Mouse (Mus musculus): ENCODE results near the gene Ube3c.
A peak's percentile ranks its signal among the peaks of the same experiment; 100 is the strongest.
"Not testable (repeated sequence)": the region's sequence is repeated elsewhere in the genome, so short reads cannot be mapped to it uniquely, and the experiment has no call there.

Ube3c gene

GRCm38 (mm10) chr5:29568848-29569377 lies at the start of gene Ube3c:
Gene Ube3c (plus strand): TSS chr5:29569242.
- DNase-seq (ENCODE audit: low read depth, low spot score) = peak; percentile 99

GRCm38 (mm10) chr5:29560111-29560510 lies 8.9 kb upstream of the Ube3c start:
- DNase-seq (ENCODE audit: low read depth, low spot score) = no peak

DNA sequence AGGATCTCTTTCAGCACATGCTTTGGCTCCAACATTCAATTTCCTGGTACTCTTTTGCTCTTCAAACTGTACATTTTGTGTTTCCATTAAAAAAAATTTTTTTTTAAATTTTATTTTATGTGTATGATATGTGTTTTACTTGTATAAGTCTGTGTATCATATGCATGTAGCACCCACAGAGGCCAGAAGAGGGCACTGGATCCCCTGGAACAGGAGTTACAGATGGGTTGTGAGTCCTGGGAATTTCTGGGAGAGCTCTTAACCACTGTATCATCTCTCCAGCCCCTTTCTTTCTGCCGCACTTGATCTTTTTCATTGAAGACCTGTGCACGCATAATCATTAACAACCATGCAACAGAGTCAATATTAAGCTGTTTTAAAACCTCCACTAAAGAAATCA lies 8.4 kb upstream of the Ube3c start:
- DNase-seq (ENCODE audit: low read depth, low spot score) = peak; percentile 29

GRCm38 (mm10) chr5:29569378-29570280 lies 587 bp downstream of the Ube3c start:
- DNase-seq (ENCODE audit: low read depth, low spot score) = no peak

- DNase-seq (ENCODE audit: low read depth, low spot score) = not testable (repeated sequence)
These were observed 5.2 kb downstream of the Ube3c start for GRCm38 (mm10) chr5:29574286-29574685.

GRCm38 (mm10) chr5:29575085-29575484 lies 6.0 kb downstream of the Ube3c start:
- no peak for DNase-seq (ENCODE audit: low read depth, low spot score)

GRCm38 (mm10) chr5:29577795-29578631 lies 9.0 kb downstream of the Ube3c start:
- no peak for DNase-seq (ENCODE audit: low read depth, low spot score)

DNA sequence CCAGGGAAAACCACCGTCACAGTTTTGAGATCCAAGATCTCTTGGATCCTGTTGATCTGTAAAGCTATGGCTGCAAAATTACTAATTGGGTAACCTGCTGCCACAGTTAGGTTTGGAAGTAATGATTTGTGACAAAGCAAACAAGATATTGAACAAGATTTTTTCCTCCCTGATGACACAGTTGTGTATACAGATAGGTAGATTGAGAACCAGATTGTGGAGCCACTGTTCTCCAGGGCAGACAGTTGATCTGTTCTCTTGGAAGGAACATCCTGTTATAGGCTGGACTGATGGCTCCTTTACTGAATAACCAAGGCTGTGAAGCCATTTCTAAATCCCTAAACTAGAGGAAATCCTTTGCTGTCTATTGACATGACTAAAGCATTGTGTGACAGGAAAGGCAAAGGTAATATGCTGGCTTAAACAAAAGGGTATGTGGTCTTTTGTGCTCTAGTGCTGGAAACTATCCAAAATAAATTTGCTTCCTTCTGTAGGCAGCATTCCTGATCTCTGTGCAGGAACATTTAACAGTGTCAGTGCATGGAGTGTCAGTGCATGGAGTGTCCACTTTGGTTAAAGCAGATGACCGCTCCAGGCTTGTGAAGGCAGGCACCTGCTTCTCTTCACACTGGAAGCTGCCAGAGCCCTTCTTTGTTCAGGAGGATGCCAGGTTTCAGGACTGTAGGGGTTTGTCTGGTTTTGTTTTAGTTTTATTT lies 15.0 kb downstream of the Ube3c start:
- DNase-seq (ENCODE audit: low read depth, low spot score) = no peak

DNA sequence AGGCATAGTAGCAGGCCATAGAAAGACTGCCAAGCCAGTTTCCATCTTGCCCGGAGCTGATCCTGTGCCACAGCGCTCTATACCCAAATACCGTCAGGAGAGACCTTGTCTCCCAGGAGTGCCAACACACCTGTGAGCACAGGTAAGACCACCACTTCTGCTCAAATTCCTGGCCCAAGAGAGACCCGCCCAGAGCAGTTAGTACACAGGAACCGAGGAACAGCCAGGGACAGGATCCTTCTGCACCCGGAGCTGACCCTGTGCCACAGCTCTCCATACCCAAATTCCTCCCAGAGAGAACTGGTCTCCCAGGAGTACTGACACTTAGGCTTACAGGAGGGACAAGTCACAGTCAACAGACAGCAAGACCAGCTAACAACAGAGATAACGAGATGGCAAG lies 23.1 kb downstream of the Ube3c start:
- not testable (repeated sequence) for DNase-seq (ENCODE audit: low read depth, low spot score)

GRCm38 (mm10) chr5:29606546-29606945 lies 37.5 kb downstream of the Ube3c start:
- DNase-seq (ENCODE audit: low read depth, low spot score) = no peak

DNA sequence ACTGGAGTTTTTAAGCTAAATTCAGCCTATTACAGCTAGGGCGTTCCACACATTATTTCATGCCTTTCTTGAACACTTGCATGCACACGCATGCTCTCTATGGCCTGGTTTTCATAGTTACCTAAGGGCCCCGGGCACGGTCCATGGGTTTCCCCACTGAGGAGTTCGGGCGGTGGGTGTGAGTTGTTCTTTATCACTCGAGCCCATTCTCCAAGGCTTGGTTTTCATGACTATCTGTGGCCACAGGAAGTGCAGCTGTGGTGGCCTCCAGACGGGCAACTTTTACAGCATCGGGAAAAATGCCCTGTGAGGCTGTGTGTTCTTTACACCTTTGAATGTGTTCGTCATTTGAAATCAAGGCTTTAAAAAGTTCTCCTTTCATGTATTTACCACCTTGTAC lies 56.6 kb downstream of the Ube3c start:
- no peak for DNase-seq (ENCODE audit: low read depth, low spot score)

- DNase-seq (ENCODE audit: low read depth, low spot score) = no peak
These were observed 60.9 kb downstream of the Ube3c start for GRCm38 (mm10) chr5:29629941-29630340.

DNA sequence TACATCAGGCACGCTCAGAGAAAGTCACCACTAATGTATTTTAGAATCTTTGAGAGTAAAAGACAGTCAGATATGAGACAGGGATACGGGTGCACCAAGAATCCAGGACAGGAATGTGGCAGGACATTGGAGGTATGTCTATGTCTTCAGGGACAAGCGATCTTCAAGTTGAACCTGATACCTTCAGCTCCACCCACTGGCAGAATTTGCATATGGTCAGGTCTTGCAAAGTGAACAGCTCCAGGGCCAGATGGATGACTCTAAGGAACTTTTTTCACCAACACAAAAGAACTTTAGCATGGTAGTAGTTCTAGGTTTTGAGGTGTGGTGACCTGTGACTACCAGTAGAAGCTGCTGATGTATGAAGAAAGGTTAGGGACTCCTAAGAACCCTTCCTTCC lies 62.7 kb downstream of the Ube3c start:
- no peak for DNase-seq (ENCODE audit: low read depth, low spot score)

GRCm38 (mm10) chr5:29636298-29636697 lies 67.3 kb downstream of the Ube3c start:
- no peak for DNase-seq (ENCODE audit: low read depth, low spot score)

DNA sequence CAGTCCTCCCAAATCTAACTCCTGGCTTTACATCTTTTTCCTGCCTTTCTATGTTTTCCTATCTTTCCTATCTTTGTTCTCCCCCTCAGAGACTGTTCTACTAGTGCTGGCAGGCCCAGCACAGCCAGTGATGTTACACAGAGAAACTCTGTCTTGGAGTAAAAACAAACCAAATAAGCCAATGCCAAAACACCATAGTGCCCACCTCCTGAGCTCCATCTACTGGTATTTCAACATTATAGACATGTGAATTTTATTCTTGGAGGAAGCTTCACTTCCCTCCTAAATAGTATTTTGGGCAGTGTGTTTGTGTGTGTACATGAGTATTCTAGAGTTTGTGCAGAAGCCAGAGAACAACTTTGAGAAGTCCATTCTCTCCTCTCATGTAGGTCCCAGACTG lies 67.8 kb downstream of the Ube3c start:
- no peak for DNase-seq (ENCODE audit: low read depth, low spot score)

- no peak for DNase-seq (ENCODE audit: low read depth, low spot score)
These were observed 72.3 kb downstream of the Ube3c start for GRCm38 (mm10) chr5:29641124-29641884.

DNA sequence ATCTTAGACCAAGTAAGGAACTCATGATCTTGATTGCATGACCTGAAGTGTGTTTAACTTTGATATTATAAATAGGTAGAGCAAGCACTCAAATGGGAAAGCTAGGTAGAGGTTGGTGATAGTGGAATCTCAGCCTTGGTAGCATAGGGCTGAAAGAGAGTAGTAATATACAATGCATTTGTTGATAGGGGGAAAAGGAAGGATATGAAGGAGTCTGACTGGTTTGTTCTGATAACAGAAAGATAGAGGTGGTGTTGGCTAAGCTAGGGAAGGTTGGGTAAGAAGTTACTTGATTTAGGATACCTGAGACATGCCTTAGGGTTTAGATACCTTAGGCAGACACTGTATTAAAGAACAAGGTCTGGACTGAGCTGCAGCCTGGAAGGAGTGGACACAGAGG lies 82.7 kb downstream of the Ube3c start:
- DNase-seq (ENCODE audit: low read depth, low spot score) = no peak

DNA sequence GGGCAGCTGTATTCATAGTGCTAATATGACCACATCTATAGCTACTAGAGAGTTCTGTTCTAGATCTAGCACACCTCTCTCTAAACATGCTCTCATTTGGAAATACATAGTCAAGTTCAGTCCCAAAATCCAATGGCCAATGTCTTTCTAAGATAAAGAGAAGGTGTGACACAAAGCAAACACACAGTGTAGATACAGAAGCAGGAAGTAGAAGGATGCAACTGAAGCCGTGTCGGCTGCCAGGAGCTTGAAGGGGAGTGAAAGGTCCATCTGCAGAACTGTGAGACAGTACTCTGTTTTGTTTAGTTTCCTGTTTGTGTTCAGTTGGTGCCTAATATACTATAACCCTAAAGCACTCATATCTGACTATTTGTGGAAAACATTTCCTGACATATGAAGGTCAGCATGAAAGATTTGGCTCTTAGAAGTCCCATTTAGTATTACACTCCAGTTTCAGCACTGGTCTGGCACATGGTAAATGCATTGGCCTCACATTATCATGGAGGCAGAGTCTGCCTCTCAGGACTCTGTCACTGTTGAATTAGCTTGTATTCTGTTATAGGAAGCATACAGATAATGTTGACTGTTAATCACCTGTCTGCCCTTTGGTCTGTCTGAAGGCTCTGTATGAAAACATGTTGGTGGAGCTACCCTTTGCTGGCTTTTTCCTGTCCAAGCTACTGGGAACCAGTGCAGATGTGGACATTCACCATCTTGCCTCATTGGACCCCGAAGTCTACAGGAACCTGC lies 88.7 kb downstream of the Ube3c start:
- DNase-seq (ENCODE audit: low read depth, low spot score) = no peak

- not testable (repeated sequence) for DNase-seq (ENCODE audit: low read depth, low spot score)
These were observed 92.2 kb downstream of the Ube3c start for GRCm38 (mm10) chr5:29661246-29661645.

- no peak for DNase-seq (ENCODE audit: low read depth, low spot score)
These were observed 96.3 kb downstream of the Ube3c start for GRCm38 (mm10) chr5:29665391-29665790.
